12 mouse cellular contexts compared by ENCODE assay signal in genomic region chr9:115043881-115044770, GRCm38 (mm10).
DNase-seq lines count a peak whose midpoint lies in the region; ATAC-seq and TF ChIP-seq lines count a peak whose summit lies in the region.
"Had no signal": no experiment of that assay in that cellular context is flagged by ENCODE, and none has a peak within 500 bp of the region (broad histone marks: within the 10 kb centered on the region; RNA-seq: fewer than 3 reads in every experiment).

No protein-coding gene starts in this region.

- ATAC-seq in forebrain, postnatal 0 days, result no peak
- no peak for ATAC-seq in forebrain, embryonic 16.5 days
- no peak for ATAC-seq in megakaryocyte-erythroid progenitor cell, adult 5-6 weeks (replicated peaks; ENCODE audit: low FRiP score, low TSS enrichment, poor library complexity, severe bottlenecking)

- H3K9ac ChIP-seq in forebrain, postnatal 0 days, result no peak overlapping the region
- H3K9ac ChIP-seq in forebrain, embryonic 16.5 days (replicated peaks; ENCODE audit: low read depth, low read length), result no peak overlapping the region
- H3K9ac ChIP-seq: embryonic facial prominence, embryonic 13.5 days; limb, embryonic 15.5 days had no signal

- no peaks in the 10 kb centered on the region for H3K36me3 ChIP-seq in forebrain, postnatal 0 days (ENCODE audit: insufficient read depth)
- H3K36me3 ChIP-seq in forebrain, embryonic 16.5 days (ENCODE audit: control insufficient read depth, insufficient read depth), result no peaks in the 10 kb centered on the region
- H3K36me3 ChIP-seq in forebrain, embryonic 10.5 days (replicated peaks), result no peaks in the 10 kb centered on the region
- H3K36me3 ChIP-seq: embryonic facial prominence, embryonic 13.5 days; G1E; limb, embryonic 15.5 days had no signal

- DNase-seq in forebrain, postnatal 0 days, result no peak
- peak; percentile 42 for DNase-seq in left cerebral cortex, postnatal 4 days
- no peak for DNase-seq in left cerebral cortex, adult 9 months (ENCODE audit: low spot score in 2 of 2)
- DNase-seq in 416B (ENCODE audit: low read depth), result peak; percentile 27
- DNase-seq in forebrain, embryonic 10.5 days (ENCODE audit: extremely low spot score, low spot score), result no peak
- DNase-seq: gastrocnemius, postnatal 10 days had no signal

- WGBS in forebrain, postnatal 0 days, result 85% methylated on average over 8 of the region's 8 CpGs
- 81% methylated on average over 8 of the region's 8 CpGs for WGBS in forebrain, embryonic 16.5 days
- WGBS in forebrain, embryonic 10.5 days, result 84% methylated on average over 8 of the region's 8 CpGs

- H3K27ac ChIP-seq in forebrain, postnatal 0 days (ENCODE audit: low read depth, low read length), result no peak overlapping the region
- H3K27ac ChIP-seq in forebrain, embryonic 16.5 days (ENCODE audit: low read length), result no peak overlapping the region
- H3K27ac ChIP-seq in cortical plate, adult 2 months (ENCODE audit: insufficient read depth, low read length), result no peak overlapping the region
- no peak overlapping the region for H3K27ac ChIP-seq in forebrain, embryonic 10.5 days
- H3K27ac ChIP-seq: embryonic facial prominence, embryonic 13.5 days; limb, embryonic 15.5 days had no signal

- H3K4me2 ChIP-seq in forebrain, postnatal 0 days (ENCODE audit: low read depth), result no peak overlapping the region
- no peak overlapping the region for H3K4me2 ChIP-seq in forebrain, embryonic 16.5 days (ENCODE audit: low read length)
- H3K4me2 ChIP-seq: embryonic facial prominence, embryonic 13.5 days; limb, embryonic 15.5 days had no signal

- no peaks in the 10 kb centered on the region for H3K9me3 ChIP-seq in forebrain, postnatal 0 days (ENCODE audit: low read length)
- no peaks in the 10 kb centered on the region for H3K9me3 ChIP-seq in forebrain, embryonic 16.5 days (ENCODE audit: control insufficient read depth, low read length)
- H3K9me3 ChIP-seq in forebrain, embryonic 10.5 days, result no peaks in the 10 kb centered on the region
- H3K9me3 ChIP-seq: embryonic facial prominence, embryonic 13.5 days; limb, embryonic 15.5 days had no signal

- TF ChIP-seq CTCF in forebrain, postnatal 0 days (IDR thresholded peaks at IDR 0.05; ENCODE audit: low read depth), result peak; percentile 58
- TF ChIP-seq CTCF in cortical plate, adult 2 months (IDR thresholded peaks at IDR 0.05; ENCODE audit: extremely low read depth, insufficient read depth, low read length), result 0 out of 2 replicates have a peak, but pooled peaks have one; percentile 10

- TF ChIP-seq POLR2A in cortical plate, adult 2 months (IDR thresholded peaks at IDR 0.05; ENCODE audit: extremely low read depth, insufficient read depth, low read length), result no peak

- no peak overlapping the region for H3K4me3 ChIP-seq in forebrain, postnatal 0 days (ENCODE audit: low read depth, low read length)
- no peak overlapping the region for H3K4me3 ChIP-seq in forebrain, embryonic 16.5 days (replicated peaks; ENCODE audit: low read length)
- no peak overlapping the region for H3K4me3 ChIP-seq in cortical plate, adult 2 months (ENCODE audit: insufficient read depth, low read length)
- no peak overlapping the region for H3K4me3 ChIP-seq in forebrain, embryonic 10.5 days
- H3K4me3 ChIP-seq: embryonic facial prominence, embryonic 13.5 days; limb, embryonic 15.5 days had no signal

- no peaks in the 10 kb centered on the region for H3K27me3 ChIP-seq in forebrain, postnatal 0 days (ENCODE audit: insufficient read depth, low read length)
- H3K27me3 ChIP-seq in forebrain, embryonic 16.5 days (replicated peaks; ENCODE audit: control insufficient read depth, insufficient read depth, low read length), result no peaks in the 10 kb centered on the region
- H3K27me3 ChIP-seq in forebrain, embryonic 10.5 days (ENCODE audit: poor library complexity, severe bottlenecking), result peaks cover 27% of the 10 kb centered on the region
- H3K27me3 ChIP-seq: embryonic facial prominence, embryonic 13.5 days; limb, embryonic 15.5 days had no signal

- no peaks in the 10 kb centered on the region for H3K4me1 ChIP-seq in forebrain, postnatal 0 days (ENCODE audit: insufficient read depth)
- H3K4me1 ChIP-seq in forebrain, embryonic 16.5 days (replicated peaks; ENCODE audit: control insufficient read depth, insufficient read depth, low read length), result peaks cover 12% of the 10 kb centered on the region
- H3K4me1 ChIP-seq in cortical plate, adult 2 months (ENCODE audit: control insufficient read depth, insufficient read depth, low read length), result peaks cover 10% of the 10 kb centered on the region
- H3K4me1 ChIP-seq in forebrain, embryonic 10.5 days, result peaks cover 45% of the 10 kb centered on the region

- intact Hi-C loops in left cerebral cortex, postnatal 4 days (cut with DNase I), result no loop called here

Comparison
In these comparisons a context has a peak if more than half of its experiments do, and no peak if none do; other contexts are left out.
1. DNase-seq: peak in left cerebral cortex, postnatal 4 days (single experiment) and 416B (single experiment); none in forebrain, postnatal 0 days (single experiment), left cerebral cortex, adult 9 months (0 of 2) and forebrain, embryonic 10.5 days (single experiment).